Mouse (Mus musculus) thymus, adult 2 months (tissue): ENCODE measurements around the gene Nell2.

Experiments used
- CTCF ChIP-seq: fragments of 200-500 bp; IDR thresholded peaks from 2 replicates; pipeline ENCODE4 v1.5.1; 2012; ENCODE audit warnings: mild to moderate bottlenecking, control low read depth, low read length, moderate library complexity, borderline replicate concordance; ENCODE audit not compliant: control insufficient read depth, poor library complexity, insufficient read depth; ENCODE audit errors: extremely low read depth
- POLR2A ChIP-seq: fragments of 200-500 bp; IDR thresholded peaks from 2 replicates; pipeline ENCODE4 v1.6.1; 2012; ENCODE audit warnings: mild to moderate bottlenecking, low read length, control low read depth, moderate library complexity; ENCODE audit not compliant: control insufficient read depth, poor library complexity, insufficient read depth; ENCODE audit errors: extremely low read depth

DNA sequence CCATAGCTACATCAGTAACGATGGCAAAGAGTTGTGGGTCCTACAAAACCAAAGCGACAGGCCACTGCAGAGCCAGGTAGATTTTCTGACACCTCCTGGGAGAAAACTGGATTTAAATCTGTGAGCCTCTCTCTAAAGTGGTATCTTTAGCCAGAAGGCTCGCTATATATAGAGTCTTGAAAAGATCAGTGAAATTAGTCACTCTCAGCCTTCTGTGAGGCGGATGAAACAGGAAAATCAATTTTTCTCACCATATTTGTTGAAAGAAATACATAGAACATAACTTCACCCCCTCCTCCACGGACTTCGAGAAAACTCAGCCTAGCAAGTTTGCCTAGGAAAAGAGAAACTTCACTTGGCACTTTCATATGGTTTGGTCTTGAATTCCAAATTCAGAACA lies 54.4 kb downstream of the Nell2 start:
- TF ChIP-seq POLR2A = no peak
- TF ChIP-seq CTCF = no peak
